Mouse (Mus musculus) cerebellum, adult 2 months (tissue): Measurements from ENCODE around the gene Gucy2g. TPM values are rescaled to one million over a fixed set of nuclear protein-coding genes. Genes with fewer than 3 reads are reported as not detected.
"Not testable (repeated sequence)": the region's sequence is repeated elsewhere in the genome, so short reads cannot be mapped to it uniquely, and the experiment has no call there.

Experiments
- DNase-seq, 2 experiments: peaks; one replicate each; pipeline ENCODE4 v3.0.0; 2021
- H3K27ac ChIP-seq: fragments of 200-500 bp; 2 replicates; pipeline ENCODE4 v1.5.1; 2012; ENCODE audit warnings: low read length, control low read depth, inconsistent platforms; ENCODE audit not compliant: insufficient read depth
- H3K27me3 ChIP-seq: fragments of 200-500 bp; 2 replicates; pipeline ENCODE4 v1.6.1; 2012; ENCODE audit warnings: inconsistent platforms, mild to moderate bottlenecking, low read length, moderate library complexity; ENCODE audit not compliant: control insufficient read depth, insufficient read depth
- H3K4me1 ChIP-seq: fragments of 200-500 bp; 2 replicates; pipeline ENCODE4 v1.6.1; 2011; ENCODE audit warnings: low read length; ENCODE audit not compliant: control insufficient read depth, insufficient read depth
- H3K4me3 ChIP-seq: fragments of 200-500 bp; replicated peaks from 2 replicates; pipeline ENCODE3; 2011; ENCODE audit warnings: mild to moderate bottlenecking, low read depth, low read length, control low read depth; ENCODE audit not compliant: insufficient read depth
- CTCF ChIP-seq: fragments of 200-500 bp; IDR thresholded peaks from 2 replicates; pipeline ENCODE4 v1.5.1; 2011; ENCODE audit warnings: low read depth, mild to moderate bottlenecking, control low read depth, low read length, moderate library complexity, borderline replicate concordance; ENCODE audit not compliant: insufficient read depth
- POLR2A ChIP-seq: fragments of 200-500 bp; IDR thresholded peaks from 2 replicates; pipeline ENCODE4 v1.6.1; 2011; ENCODE audit warnings: low read length, control low read depth, borderline replicate concordance; ENCODE audit not compliant: insufficient read depth
- WGBS: fragments of 180-500 bp; shearing (Covaris S2); methylation state at CpG from one replicate; pipeline ENCODE4 v1.1.7; 2018; 5-methylcytosine and 5-hydroxymethylcytosine counted together
- polyA plus RNA-seq: library from polyadenylated mRNA; depleted of rRNA; stranded (reverse); fragments of >200 nt; gene quantifications from 2 replicates; pipeline ENCODE4 v1.2.3, GENCODE M21; 2012

The Gucy2g gene
- polyA plus RNA-seq, 1 experiment = 0.10 TPM

DNA sequence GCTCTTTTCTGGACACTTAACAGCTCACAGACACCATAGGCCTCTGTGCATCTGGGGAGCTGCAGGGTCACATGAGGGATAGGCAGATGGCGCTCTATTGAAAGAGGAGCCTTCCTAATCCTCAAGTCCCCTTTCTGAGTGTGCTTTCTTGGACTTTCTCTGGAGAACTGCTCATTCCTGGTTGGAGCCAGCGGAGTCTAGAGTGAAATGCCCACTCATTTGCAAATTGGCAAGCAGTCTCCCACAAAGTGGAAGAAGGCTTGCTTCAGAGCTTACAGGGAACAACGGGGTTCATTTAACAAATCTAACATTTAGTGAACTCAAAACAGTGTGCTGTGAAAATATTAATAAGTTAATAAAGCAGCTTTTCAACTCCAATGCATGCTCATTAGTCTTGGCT, 63.9 kb downstream of the Gucy2g start:
- Histone ChIP-seq H3K27me3 (no peaks in the 10 kb centered on the region), H3K27ac (no peak overlapping the region; the same call in 1 of the 2 replicates), H3K4me1 (no peaks in the 10 kb centered on the region), H3K4me3 (no peak overlapping the region)
- WGBS = 71% methylated on average over 3 of the region's 3 CpGs
- peak in 1 of 2 experiments; percentile 15 for DNase-seq
- TF ChIP-seq POLR2A (no peak), CTCF (no peak)

GRCm38 (mm10) chr19:55171585-55171984, 69.5 kb downstream of the Gucy2g start:
- 83% methylated on average over 1 of the region's 1 CpGs for WGBS
- H3K27me3 ChIP-seq = no peaks in the 10 kb centered on the region
- H3K4me3 ChIP-seq = no peak overlapping the region
- no peak for DNase-seq
- H3K27ac ChIP-seq = no peak overlapping the region
- TF ChIP-seq POLR2A = no peak
- TF ChIP-seq CTCF = no peak
- H3K4me1 ChIP-seq = no peaks in the 10 kb centered on the region

- no peaks in the 10 kb centered on the region for H3K4me1 ChIP-seq
- no peaks in the 10 kb centered on the region for H3K27me3 ChIP-seq
- DNase-seq = no peak
- no peak overlapping the region for H3K27ac ChIP-seq
- TF ChIP-seq CTCF = no peak
- H3K4me3 ChIP-seq = no peak overlapping the region
These were observed 70.6 kb downstream of the Gucy2g start for GRCm38 (mm10) chr19:55170399-55170798.

- not testable (repeated sequence) for H3K4me3 ChIP-seq, DNase-seq, H3K4me1 ChIP-seq, H3K27ac ChIP-seq, H3K27me3 ChIP-seq
- WGBS = 83% methylated on average over 8 of the region's 8 CpGs
These were observed 71.8 kb downstream of the Gucy2g start for GRCm38 (mm10) chr19:55169236-55169729.

DNA sequence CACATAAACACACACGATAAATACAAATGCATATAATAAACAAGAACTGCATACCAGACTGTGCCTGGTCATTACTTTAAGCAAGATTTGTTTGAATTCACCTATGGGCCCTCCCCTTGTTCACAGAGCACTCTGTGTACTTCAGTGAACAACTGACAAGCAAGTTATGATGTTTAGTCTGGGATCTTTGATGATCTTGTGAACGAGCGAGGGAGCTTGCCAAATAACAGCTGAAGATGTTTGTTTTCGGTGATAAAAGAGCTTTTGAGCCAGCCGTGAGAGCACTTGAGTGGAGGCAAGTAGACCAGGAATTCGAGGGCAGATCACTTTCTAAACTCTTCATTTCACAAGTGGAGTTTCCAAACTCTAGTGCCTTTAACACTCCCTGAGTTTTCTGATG, 72.7 kb downstream of the Gucy2g start:
- H3K4me3 ChIP-seq = no peak overlapping the region
- no peak overlapping the region for H3K27ac ChIP-seq
- no peak for DNase-seq
- TF ChIP-seq CTCF (no peak), POLR2A (no peak)
- WGBS = 65% methylated on average over 6 of the region's 6 CpGs
- H3K27me3 ChIP-seq = no peaks in the 10 kb centered on the region
- H3K4me1 ChIP-seq = no peaks in the 10 kb centered on the region

DNA sequence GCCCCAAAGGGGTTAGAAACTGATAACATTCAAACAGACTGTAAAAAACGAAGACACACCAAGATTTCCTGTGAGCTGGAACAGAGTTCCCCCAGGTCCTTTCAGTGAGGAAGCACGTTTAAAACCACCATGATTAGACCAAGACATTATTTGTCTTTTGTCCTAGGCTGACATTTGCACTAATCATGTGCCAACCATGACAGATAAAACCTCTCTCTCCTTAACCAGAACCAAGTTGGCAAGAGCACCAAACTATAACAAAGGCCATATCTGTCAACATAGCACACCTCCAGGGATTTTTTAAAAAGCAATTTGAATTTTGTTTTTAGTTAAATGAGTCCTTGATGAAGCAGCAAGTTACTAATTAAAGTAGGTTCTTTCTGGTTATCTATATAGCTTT, 73.3 kb downstream of the Gucy2g start:
- Histone ChIP-seq H3K27me3 (no peaks in the 10 kb centered on the region), H3K27ac (no peak overlapping the region), H3K4me1 (no peaks in the 10 kb centered on the region), H3K4me3 (no peak overlapping the region)
- no peak for TF ChIP-seq CTCF
- TF ChIP-seq POLR2A = no peak
- WGBS = 57% methylated on average over 2 of the region's 2 CpGs
- no peak for DNase-seq

DNA sequence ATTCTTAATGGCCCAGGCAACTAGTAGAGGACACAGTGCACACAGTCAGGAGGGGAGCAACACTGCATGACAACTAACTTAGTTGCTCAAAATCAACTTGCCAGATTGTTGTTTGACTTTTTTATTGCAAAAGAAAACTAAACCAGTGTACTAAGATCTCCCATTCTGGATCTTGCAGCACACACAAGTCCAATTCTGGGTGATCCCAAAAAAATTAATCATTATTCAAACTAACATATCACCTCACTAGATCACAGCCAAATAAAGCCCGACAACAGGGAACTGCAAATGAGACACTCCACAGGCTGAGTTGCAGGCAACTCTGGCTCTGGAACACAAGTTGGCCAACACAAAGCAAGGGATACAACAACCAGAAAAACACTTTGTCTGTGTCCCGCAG, 74.3 kb downstream of the Gucy2g start:
- Histone ChIP-seq H3K4me3 (no peak overlapping the region), H3K27ac (no peak overlapping the region), H3K27me3 (no peaks in the 10 kb centered on the region), H3K4me1 (no peaks in the 10 kb centered on the region)
- TF ChIP-seq POLR2A = no peak
- TF ChIP-seq CTCF = no peak
- WGBS = 74% methylated on average over 2 of the region's 2 CpGs
- DNase-seq = no peak

DNA sequence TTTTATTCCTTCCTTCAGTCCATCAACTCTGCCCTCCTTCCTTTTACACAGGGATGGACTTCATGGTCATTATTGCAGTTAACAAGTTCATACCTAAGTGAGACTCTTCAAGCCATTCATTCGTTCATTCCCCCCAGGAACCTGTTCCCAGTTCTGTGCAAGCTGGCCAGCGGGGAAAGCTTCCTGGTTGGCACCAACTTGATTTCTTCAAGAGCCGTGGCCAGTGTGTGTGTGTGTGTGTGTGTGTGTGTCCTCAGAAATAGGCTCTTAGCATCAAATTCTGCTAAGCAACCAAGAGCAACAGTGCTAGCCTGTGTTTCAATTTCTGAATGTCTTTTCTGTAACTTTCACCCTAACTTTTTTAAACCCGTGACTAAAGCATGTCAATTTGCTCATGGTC, 75.1 kb downstream of the Gucy2g start:
- WGBS = 46% methylated on average over 4 of the region's 4 CpGs
- Histone ChIP-seq H3K27me3 (no peaks in the 10 kb centered on the region), H3K27ac (no peak overlapping the region), H3K4me1 (no peaks in the 10 kb centered on the region), H3K4me3 (no peak overlapping the region)
- DNase-seq = no peak
- TF ChIP-seq CTCF = no peak
- no peak for TF ChIP-seq POLR2A

GRCm38 (mm10) chr19:55165183-55165865, 75.7 kb downstream of the Gucy2g start:
- no peak for DNase-seq
- Histone ChIP-seq H3K27ac (no peak overlapping the region), H3K27me3 (no peaks in the 10 kb centered on the region), H3K4me1 (no peaks in the 10 kb centered on the region), H3K4me3 (no peak overlapping the region)
- no peak for TF ChIP-seq POLR2A
- no peak for TF ChIP-seq CTCF
- WGBS = 77% methylated on average over 1 of the region's 1 CpGs
